Mouse (Mus musculus) heart, postnatal 14 days (tissue): ENCODE measurements around the gene Vps13d. TPM values are rescaled to one million over a fixed set of nuclear protein-coding genes. Genes with fewer than 3 reads are reported as not detected.
A peak's percentile ranks its signal among the peaks of the same experiment; 100 is the strongest.

Source experiments
- DNase-seq, 2 experiments: peaks; one replicate each; pipeline ENCODE4 v3.0.0; 2021 to 2022
- intact Hi-C: fragments of 180-260 bp; cut with DNase I; formaldehyde crosslinking; loops from one replicate; pipeline ENCODE4 v1.15.1; 2025
- total RNA-seq, 2 experiments: library from RNA; stranded (reverse); gene quantifications; 2 replicates each; pipeline ENCODE4 v1.2.3; 2021

The Vps13d gene
- total RNA-seq, 2 experiments from 2014 or later = 72.5 to 74.9 TPM

GRCm38 (mm10) chr4:145161243-145161642, 33.6 kb downstream of the Vps13d start:
- intact Hi-C loops = no loop called here

DNA sequence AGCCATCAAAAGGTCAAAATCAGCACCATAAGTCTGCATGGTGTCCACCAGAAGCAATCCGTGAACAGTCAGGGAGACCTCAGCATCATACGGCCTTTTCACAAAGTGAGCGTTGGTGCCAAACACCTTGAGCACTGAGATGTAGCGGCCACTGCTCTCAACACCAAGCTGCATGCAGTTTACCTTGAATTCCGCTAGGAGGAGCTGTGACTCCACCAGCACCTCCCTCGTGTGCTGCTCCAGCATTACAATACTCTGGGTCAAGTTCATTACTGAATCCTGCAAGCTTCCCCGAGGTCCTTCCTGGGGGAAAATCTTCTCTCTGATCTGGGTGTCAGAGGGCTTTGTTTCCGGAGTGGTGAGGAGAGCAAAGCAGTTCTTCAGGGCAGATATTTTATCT, 38.8 kb downstream of the Vps13d start:
- intact Hi-C loops = loop anchor here (1.0 to 10.0 kb wide), 3 partner anchors 131 to 391 kb away; no protein-coding TSS in a partner anchor
- DNase-seq = peak; percentile 41 to 70

More at GRCm38 (mm10) chr4:145161243-145161642, 33.6 kb downstream of the Vps13d start:
- peak in 1 of 2 experiments; percentile 11 for DNase-seq

- no peak for DNase-seq
- intact Hi-C loops = loop anchor here (10.0 kb wide), 1 partner anchor 386 kb away; no protein-coding TSS in a partner anchor
These were observed 43.7 kb downstream of the Vps13d start for GRCm38 (mm10) chr4:145151103-145151486.

DNA sequence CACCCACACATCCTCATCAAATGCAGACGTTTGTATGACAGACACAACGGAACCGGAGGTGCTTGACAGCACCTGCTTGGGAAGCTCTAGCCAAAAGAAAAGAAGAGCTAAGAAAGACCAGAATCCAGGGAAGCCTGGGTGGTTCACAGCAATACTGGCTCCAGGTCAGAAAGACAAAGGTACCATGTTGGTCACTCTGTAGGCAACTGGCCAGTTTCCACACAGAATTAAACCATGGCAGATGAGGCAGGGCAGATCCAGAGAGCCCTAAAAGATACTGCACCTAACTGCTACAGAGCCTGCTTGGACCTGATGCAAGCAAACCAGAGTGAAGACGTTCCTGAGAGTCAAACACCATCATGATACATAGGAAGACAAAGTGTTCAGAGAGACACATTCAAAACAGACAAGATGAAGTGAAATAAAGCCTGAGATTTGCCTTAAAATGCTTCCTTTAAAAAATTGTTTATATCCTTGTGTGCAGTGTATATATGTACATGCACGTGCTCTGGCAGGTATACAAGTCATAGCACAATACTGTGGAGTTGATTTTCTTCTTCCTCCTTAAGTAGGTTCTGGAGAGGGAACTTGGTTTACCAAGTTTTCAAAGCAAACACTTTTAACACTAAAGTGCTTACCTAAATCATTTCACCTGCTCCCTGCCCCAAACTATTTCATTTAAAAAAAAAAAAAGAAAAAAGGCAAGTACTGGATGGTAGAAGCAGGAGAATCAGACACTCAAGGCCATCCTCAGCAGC, 44.3 kb downstream of the Vps13d start:
- intact Hi-C loops = loop anchor here (10.0 kb wide), 1 partner anchor 386 kb away; no protein-coding TSS in a partner anchor
- DNase-seq = no peak

GRCm38 (mm10) chr4:145147006-145147961, 47.5 kb downstream of the Vps13d start:
- no peak for DNase-seq

DNA sequence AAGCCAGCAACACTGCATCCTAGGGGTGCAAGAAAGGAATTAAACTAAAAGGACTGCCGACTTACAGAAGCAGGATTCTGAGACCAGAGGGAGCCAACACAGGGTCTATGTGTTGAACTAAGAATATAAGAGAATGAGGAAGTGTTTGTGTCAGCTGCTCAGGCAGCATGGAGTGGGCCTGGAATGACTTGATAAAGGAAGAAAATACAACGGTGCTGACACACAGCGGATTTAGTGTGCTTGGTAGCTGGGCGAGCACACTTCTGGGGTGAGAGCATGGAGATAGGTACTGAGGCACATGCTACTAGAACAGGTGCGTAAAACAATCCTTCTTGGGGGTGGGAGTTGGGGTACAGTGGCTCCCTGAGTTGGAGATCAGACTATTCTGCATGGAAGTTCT, 51.3 kb downstream of the Vps13d start:
- intact Hi-C loops = no loop called here

More at GRCm38 (mm10) chr4:145147006-145147961, 47.5 kb downstream of the Vps13d start:
- intact Hi-C loops = no loop called here

DNA sequence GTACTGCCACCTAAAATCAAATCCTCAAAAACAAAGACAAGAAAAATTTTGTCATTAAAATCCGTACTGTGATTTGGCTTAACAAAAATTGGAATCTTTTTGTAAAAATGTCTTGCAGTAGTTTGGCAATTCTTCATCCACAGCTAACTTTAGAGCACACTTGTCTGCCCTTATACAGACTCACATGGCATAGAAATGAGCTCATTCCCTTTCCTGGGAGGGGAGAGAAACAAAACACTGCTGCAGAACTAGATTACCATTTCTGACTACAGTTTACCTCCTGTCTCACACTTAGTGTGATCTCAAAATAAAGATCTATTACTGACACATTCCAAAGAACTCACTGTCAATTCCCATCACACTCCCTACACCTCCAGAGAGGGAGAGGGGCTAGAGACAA, 58.1 kb downstream of the Vps13d start:
- no peak for DNase-seq
- intact Hi-C loops = no loop called here

More for the DNA sequence above, 51.3 kb downstream of the Vps13d start:
- DNase-seq = no peak

DNA sequence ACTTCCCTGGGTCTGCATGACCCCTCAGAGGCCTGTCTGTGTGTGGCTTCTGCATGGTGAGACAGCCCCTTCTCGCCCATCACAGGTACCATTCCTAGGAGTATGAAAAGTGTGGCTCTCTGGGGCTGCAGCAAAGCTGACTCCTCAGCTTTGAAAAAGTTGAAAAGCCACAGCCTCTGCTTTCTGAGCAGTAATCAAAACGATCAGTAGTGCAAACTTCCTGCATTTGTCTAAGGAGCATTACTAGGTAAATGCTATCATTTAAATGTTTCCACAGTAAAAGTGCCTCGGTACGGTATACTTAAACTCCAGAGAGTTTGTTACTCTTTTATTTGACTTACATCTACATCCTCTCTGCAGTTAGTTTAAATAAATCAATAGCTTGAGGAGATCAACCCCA, 59.3 kb downstream of the Vps13d start:
- DNase-seq = no peak
- intact Hi-C loops = no loop called here

DNA sequence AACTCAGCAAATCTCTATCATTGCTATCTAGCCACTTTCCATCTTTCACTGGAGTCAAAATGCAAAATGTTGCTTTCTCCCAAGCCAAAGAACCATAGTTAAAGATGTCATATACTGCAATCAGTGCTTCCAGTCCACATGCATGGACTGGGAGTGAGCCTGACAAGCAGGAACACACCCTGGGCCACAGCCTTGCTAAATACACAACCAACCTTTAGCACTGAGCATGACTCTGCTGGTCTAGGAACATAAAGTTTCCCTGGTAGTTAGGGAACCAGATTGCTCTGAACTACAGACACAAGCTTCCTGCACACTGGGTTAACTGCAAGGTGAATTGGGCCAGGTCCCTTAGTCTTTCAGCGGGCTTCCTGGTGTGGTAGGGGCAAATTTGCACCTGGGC, 64.0 kb downstream of the Vps13d start:
- intact Hi-C loops = no loop called here

GRCm38 (mm10) chr4:145129956-145130548, 64.8 kb downstream of the Vps13d start:
- intact Hi-C loops = loop anchor here (5.0 to 10.0 kb wide), 2 partner anchors 238 to 365 kb away; partner anchors contain the start of gene Dhrs3
- DNase-seq = peak; percentile 55 to 66

More for the DNA sequence above, 64.0 kb downstream of the Vps13d start:
- DNase-seq = no peak

- intact Hi-C loops = loop anchor here (5.0 to 10.0 kb wide), 2 partner anchors 233 to 361 kb away; partner anchors contain the start of gene Dhrs3
These were observed 69.2 kb downstream of the Vps13d start for GRCm38 (mm10) chr4:145125463-145126220.

DNA sequence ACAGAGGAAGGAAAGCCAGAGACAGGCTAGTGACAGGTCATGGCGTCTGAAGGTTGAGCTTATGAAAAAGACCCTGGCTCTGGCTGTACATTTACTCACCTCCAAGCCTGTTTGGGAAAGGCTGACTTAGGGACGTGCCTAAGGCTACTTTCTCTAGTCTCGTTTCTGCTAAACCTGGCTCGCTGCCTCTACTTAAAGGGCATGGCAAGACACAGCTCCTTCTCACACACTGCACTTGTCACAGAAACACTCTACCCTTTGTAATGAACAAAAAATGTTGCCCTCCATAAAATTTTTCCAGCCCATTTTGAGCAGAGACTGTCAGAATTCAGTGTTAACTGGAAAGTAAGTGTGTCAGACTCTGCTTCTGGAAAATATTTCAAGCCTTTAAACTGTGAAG, 70.4 kb downstream of the Vps13d start:
- intact Hi-C loops = loop anchor here (10.0 kb wide), 1 partner anchor 360 kb away; no protein-coding TSS in a partner anchor

More at GRCm38 (mm10) chr4:145125463-145126220, 69.2 kb downstream of the Vps13d start:
- no peak for DNase-seq

GRCm38 (mm10) chr4:145111641-145112040, 83.2 kb downstream of the Vps13d start:
- intact Hi-C loops = loop anchor here (5.0 kb wide), 2 partner anchors 39 to 219 kb away; partner anchors contain the start of gene Dhrs3
- no peak for DNase-seq

More for the DNA sequence above, 70.4 kb downstream of the Vps13d start:
- no peak for DNase-seq

DNA sequence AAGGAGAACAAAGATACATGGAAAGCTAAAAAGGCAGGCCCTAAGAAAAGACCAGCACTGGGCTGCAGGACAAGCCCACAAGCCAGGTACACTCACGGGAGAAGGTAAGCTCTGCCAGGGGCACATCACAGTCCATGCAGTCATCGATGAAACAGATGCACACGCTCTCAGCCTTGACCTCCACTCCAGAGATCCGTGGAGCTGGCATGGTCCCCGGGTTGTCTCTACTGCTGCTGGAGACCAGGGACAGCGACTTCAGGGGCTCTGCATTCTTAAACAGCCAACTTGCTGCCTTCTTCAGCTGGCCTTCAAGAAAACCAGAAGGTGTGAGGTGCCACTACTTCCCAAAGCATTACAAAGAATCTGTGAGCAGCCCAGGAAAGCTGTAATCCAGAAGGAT, 84.1 kb downstream of the Vps13d start:
- intact Hi-C loops = loop anchor here (5.0 kb wide), 2 partner anchors 38 to 218 kb away; partner anchors contain the start of gene Dhrs3

GRCm38 (mm10) chr4:145106796-145107195, 88.0 kb downstream of the Vps13d start:
- DNase-seq = no peak
- intact Hi-C loops = no loop called here

More for the DNA sequence above, 84.1 kb downstream of the Vps13d start:
- DNase-seq = no peak

GRCm38 (mm10) chr4:145105319-145105718, 89.5 kb downstream of the Vps13d start:
- no peak for DNase-seq
- intact Hi-C loops = no loop called here

GRCm38 (mm10) chr4:145104917-145105316, 89.9 kb downstream of the Vps13d start:
- DNase-seq = no peak
- intact Hi-C loops = no loop called here

GRCm38 (mm10) chr4:145103617-145104016, 91.2 kb downstream of the Vps13d start:
- DNase-seq = no peak
- intact Hi-C loops = no loop called here
